Mouse (Mus musculus): ENCODE data around the gene Wdr62. TPM values are rescaled to one million over a fixed set of nuclear protein-coding genes. Genes with fewer than 3 reads are reported as not detected.

Wdr62 gene
- polyA plus RNA-seq (2012; rRNA removed) = 28.0 and 38.0 TPM in 2 replicates

GRCm38 (mm10) chr7:30279951-30280669 is at the start of gene Wdr62, which contains the start of gene Thap8:
Gene Wdr62, minus strand, starts transcription at chr7:30280419.
Gene Thap8, plus strand, starts transcription at chr7:30280094.

DNA sequence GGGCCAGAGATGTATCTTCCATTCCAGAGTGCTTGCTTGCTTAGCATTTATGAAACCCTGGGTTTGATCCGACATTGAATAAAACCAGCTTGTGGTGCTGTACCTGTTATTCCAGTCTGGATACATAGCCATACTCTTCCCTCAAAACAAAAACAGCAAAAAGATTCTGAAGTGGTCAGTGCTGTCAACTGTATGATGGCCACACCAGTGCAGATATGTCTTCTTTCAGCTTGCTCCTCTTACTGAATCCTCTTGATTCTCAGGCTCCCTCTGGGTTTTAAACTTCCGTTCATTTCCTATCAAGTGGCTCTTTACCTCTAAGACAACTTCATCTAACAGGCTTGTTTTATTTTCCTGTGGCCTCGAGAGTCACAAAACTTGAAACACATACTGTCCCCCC is 43.6 kb upstream of the Wdr62 start, which contains the start of gene Sdhaf1:
Gene Sdhaf1 (minus strand): TSS at position 101 of the 400 bp plus-strand sequence.

GRCm38 (mm10) chr7:30321539-30322284 is 41.5 kb upstream of the Wdr62 start, which contains the start of gene E130208F15Rik:
Gene E130208F15Rik, plus strand, starts transcription at chr7:30321740.

GRCm38 (mm10) chr7:30314721-30315155 is 34.5 kb upstream of the Wdr62 start, which contains the start of gene Syne4:
Gene Syne4, plus strand, starts transcription at chr7:30314807.

GRCm38 (mm10) chr7:30308076-30309005 is 28.1 kb upstream of the Wdr62 start, which contains the start of gene Alkbh6:
Gene Alkbh6, plus strand, starts transcription at chr7:30308717.

DNA sequence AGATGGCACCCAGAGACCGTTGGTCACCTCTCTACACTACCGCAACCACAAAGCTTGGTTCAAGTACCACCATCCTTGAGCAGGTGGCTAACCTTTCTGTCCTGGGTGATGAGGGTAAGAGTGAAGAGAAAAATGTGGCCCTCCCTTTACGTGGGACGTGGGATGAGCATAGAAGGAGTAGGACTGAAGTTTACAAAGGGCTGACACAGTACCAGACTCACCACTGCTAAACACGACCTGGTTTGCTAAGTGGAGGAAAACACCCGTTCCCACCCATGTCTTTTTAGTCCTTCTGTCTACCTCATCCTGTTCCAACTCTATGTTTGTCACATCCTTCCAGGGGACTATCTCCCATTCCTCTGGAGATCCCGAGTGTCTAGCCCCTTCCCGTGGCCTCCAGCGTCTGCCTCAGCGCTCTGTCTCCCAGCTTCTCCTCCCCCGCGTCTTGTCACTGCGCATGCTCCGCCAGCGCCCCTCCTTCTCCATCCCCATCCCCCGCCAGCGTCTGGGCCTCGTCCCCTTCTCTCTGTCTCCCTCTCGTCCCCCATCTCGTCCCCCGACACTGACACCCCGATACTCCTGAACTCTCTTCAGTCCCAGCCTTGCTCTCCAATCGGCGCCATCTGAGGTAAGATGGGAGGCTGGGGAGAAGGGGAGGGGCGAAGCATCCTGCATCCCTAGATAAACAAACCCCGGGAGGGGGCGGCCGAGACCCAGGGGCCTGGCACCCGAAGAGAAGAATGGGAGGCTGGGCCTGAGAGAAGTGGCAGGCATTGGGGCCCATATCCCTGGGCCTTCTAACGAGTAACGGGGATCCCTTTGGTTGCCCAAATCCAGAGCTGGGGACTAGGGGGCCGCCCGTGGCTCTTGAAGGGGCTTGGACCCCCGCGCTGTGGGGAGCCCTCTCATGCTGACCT is 11.3 kb upstream of the Wdr62 start, which contains the start of gene Clip3:
Gene Clip3 (plus strand): TSS at position 514 of the 917 bp plus-strand sequence.

DNA sequence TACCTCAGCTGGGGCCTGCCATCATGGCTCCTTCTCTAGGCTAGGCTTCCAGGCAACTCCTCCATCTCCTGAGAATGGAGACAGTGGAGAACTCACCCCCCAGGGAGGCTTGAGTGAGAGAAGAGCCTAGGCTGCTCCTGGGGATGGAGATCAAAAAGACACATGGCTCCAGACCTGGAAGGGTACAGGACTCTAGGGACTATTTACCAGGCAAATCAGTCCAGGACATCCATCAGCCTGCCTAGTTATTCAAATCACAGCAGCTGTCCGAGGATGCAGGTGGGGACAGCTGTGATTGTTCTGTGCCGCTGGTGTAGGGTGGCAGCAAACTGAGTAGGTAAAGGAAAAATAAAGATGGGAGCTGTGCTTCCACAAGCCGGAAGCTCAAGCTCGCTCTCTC is 44.6 kb downstream of the Wdr62 start, which contains the start of gene Ovol3:
Gene Ovol3 (minus strand): TSS at position 101 of the 400 bp plus-strand sequence.

DNA sequence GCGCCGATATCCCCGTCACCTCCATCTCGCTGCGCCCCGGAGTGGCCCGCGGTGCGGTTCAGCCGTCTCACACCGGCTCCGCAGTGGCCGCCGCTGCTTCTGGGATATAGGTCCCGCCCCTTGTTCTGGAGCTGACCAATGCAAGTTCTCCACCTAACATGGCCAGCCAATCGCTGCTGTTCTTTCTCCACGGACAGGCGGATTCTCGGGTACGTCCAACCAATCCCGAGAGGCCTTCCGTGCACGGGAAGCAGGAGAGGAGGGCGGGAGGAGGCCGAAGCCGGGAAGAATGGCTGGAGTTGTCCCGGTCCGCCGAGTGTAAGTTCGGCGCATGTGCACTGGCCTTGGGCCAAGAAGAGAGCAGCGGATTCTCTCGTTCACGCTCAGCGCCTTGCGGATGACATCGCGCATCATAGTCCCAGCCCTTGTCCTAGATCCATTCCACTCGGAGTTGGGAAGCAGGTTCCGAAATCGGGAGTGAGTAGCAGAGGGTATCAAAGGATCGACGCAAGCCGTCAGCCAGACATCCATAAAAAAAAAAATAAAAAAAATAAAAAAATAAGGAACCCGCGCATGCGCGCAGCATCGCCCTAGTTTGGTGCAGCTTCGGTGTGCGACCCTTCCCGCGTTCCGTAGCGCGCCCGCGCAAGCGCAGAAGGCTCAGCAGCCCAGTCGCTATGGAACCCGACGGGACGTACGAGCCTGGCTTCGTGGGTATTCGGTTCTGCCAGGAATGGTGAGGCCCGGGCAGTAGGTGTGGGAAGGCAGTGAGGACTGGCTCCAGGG is 48.4 kb downstream of the Wdr62 start, which contains the start of the genes Polr2i and Tbcb:
Gene Polr2i (plus strand): TSS at position 280 of the 786 bp plus-strand sequence.
Gene Tbcb (minus strand): TSS at position 604 of the 786 bp plus-strand sequence.

GRCm38 (mm10) chr7:30198481-30198971 is 81.7 kb downstream of the Wdr62 start, which contains the start of gene Capns1:
Gene Capns1, minus strand, starts transcription at chr7:30198811.

Other genes starting within 250 kb of the Wdr62 start
- gene Zfp14, start 229.0 kb downstream of the Wdr62 start, polyA plus RNA-seq (2012; rRNA removed) = 3.5 TPM in 2 replicates
- 0.25 and 0.52 TPM in 2 replicates for gene Zfp82, start 207.5 kb downstream of the Wdr62 start, polyA plus RNA-seq (2012; rRNA removed)
- gene Gm26920, start 190.0 kb downstream of the Wdr62 start, polyA plus RNA-seq (2012; rRNA removed) = 0.17 TPM in 1 of 2 replicates, not detected in the other
- gene Zfp566, start 189.9 kb downstream of the Wdr62 start, polyA plus RNA-seq (2012; rRNA removed) = 1.4 and 1.5 TPM in 2 replicates
- 16.3 and 17.8 TPM in 2 replicates for gene Zfp260, start 185.6 kb downstream of the Wdr62 start, polyA plus RNA-seq (2012; rRNA removed)
- 1.4 and 1.6 TPM in 2 replicates for gene Zfp382, start 158.5 kb downstream of the Wdr62 start, polyA plus RNA-seq (2012; rRNA removed)
- gene Zfp146, start 110.7 kb downstream of the Wdr62 start, polyA plus RNA-seq (2012; rRNA removed) = 15.8 and 17.8 TPM in 2 replicates
- gene Cox7a1, start 96.3 kb downstream of the Wdr62 start, polyA plus RNA-seq (2012; rRNA removed) = 5.5 and 7.1 TPM in 2 replicates
- gene Capns1, start 81.6 kb downstream of the Wdr62 start, polyA plus RNA-seq (2012; rRNA removed) = 713 and 1,238 TPM in 2 replicates
- 136 and 192 TPM in 2 replicates for gene Polr2i, start 48.5 kb downstream of the Wdr62 start, polyA plus RNA-seq (2012; rRNA removed)
- 61.2 and 66.3 TPM in 2 replicates for gene Tbcb, start 48.1 kb downstream of the Wdr62 start, polyA plus RNA-seq (2012; rRNA removed)
- gene Ovol3, start 44.7 kb downstream of the Wdr62 start, polyA plus RNA-seq (2012; rRNA removed) = not detected in 2 replicates
- gene Thap8, start 325 bp downstream of the Wdr62 start, polyA plus RNA-seq (2012; rRNA removed) = 0.30 and 0.32 TPM in 2 replicates
- 34.0 and 48.6 TPM in 2 replicates for gene Clip3, start 11.3 kb upstream of the Wdr62 start, polyA plus RNA-seq (2012; rRNA removed)
- gene Alkbh6, start 28.3 kb upstream of the Wdr62 start, polyA plus RNA-seq (2012; rRNA removed) = 232 and 247 TPM in 2 replicates
- 46.3 and 55.1 TPM in 2 replicates for gene Syne4, start 34.4 kb upstream of the Wdr62 start, polyA plus RNA-seq (2012; rRNA removed)
- gene E130208F15Rik, start 41.3 kb upstream of the Wdr62 start, polyA plus RNA-seq (2012; rRNA removed) = 1.1 and 1.9 TPM in 2 replicates
- gene Sdhaf1, start 43.5 kb upstream of the Wdr62 start, polyA plus RNA-seq (2012; rRNA removed) = 30.7 and 44.4 TPM in 2 replicates
- gene Lrfn3, start 82.4 kb upstream of the Wdr62 start, polyA plus RNA-seq (2012; rRNA removed) = 32.0 and 32.3 TPM in 2 replicates
- 122 and 192 TPM in 2 replicates for gene Tyrobp, start 133.3 kb upstream of the Wdr62 start, polyA plus RNA-seq (2012; rRNA removed)
- 10.0 and 17.3 TPM in 2 replicates for gene Hcst, start 139.4 kb upstream of the Wdr62 start, polyA plus RNA-seq (2012; rRNA removed)
- gene Nfkbid, start 141.3 kb upstream of the Wdr62 start, polyA plus RNA-seq (2012; rRNA removed) = 2.7 and 3.1 TPM in 2 replicates
- gene Aplp1, start 165.1 kb upstream of the Wdr62 start, polyA plus RNA-seq (2012; rRNA removed) = 8.6 and 11.4 TPM in 2 replicates
- gene Kirrel2, start 177.3 kb upstream of the Wdr62 start, polyA plus RNA-seq (2012; rRNA removed) = not detected in 2 replicates
- gene Nphs1, start 177.9 kb upstream of the Wdr62 start, polyA plus RNA-seq (2012; rRNA removed) = not detected in 2 replicates
- gene Prodh2, start 213.2 kb upstream of the Wdr62 start, polyA plus RNA-seq (2012; rRNA removed) = 0.24 and 0.52 TPM in 2 replicates